Mouse (Mus musculus): ENCODE measurements around the gene Cenpp. TPM values are rescaled to one million over a fixed set of nuclear protein-coding genes. Genes with fewer than 3 reads are reported as not detected.

Gene Cenpp
- polyA plus RNA-seq, 1 experiment from 2014 or later, result 33.2 TPM

- Histone ChIP-seq H3K9ac (ENCODE audit: low read length) (no peak overlapping the region), H3K9me3 (ENCODE audit: control insufficient read depth, low read length) (no peaks in the 10 kb centered on the region), H3K27ac (ENCODE audit: low read length) (no peak overlapping the region), H3K27me3 (ENCODE audit: control insufficient read depth, insufficient read depth, low read depth, low read length) (no peaks in the 10 kb centered on the region), H3K4me1 (replicated peaks; ENCODE audit: control insufficient read depth, insufficient read depth, low read length) (no peaks in the 10 kb centered on the region; the same call in 1 of the 2 replicates), H3K36me3 (ENCODE audit: control insufficient read depth, insufficient read depth, low read length) (no peaks in the 10 kb centered on the region), H3K4me2 (ENCODE audit: low read depth, low read length) (no peak overlapping the region), H3K4me3 (ENCODE audit: low read length) (no peak overlapping the region)
- WGBS, result 24% methylated on average over 2 of the region's 2 CpGs
- ATAC-seq (ENCODE audit: low read depth), result peak; percentile 51; the same call in 1 of the 2 replicates
Observed at GRCm38 (mm10) chr13:49518761-49519160, 133.8 kb downstream of the Cenpp start.

- H3K9me3 ChIP-seq (ENCODE audit: control insufficient read depth, low read length), result no peaks in the 10 kb centered on the region
Observed at GRCm38 (mm10) chr13:49507176-49507575, 145.4 kb downstream of the Cenpp start.

GRCm38 (mm10) chr13:49505776-49506175 lies 146.8 kb downstream of the Cenpp start:
- Histone ChIP-seq H3K4me1 (replicated peaks; ENCODE audit: control insufficient read depth, insufficient read depth, low read length) (no peaks in the 10 kb centered on the region), H3K36me3 (ENCODE audit: control insufficient read depth, insufficient read depth, low read length) (no peaks in the 10 kb centered on the region), H3K4me2 (ENCODE audit: low read depth, low read length) (no peak overlapping the region), H3K27me3 (ENCODE audit: control insufficient read depth, insufficient read depth, low read depth, low read length) (no peaks in the 10 kb centered on the region), H3K4me3 (ENCODE audit: low read length) (no peak overlapping the region), H3K9ac (ENCODE audit: low read length) (no peak overlapping the region), H3K9me3 (ENCODE audit: control insufficient read depth, low read length) (no peaks in the 10 kb centered on the region), H3K27ac (ENCODE audit: low read length) (no peak overlapping the region)
- WGBS, result 68% methylated on average over 4 of the region's 4 CpGs
- ATAC-seq (ENCODE audit: low read depth), result no peak

More at GRCm38 (mm10) chr13:49507176-49507575, 145.4 kb downstream of the Cenpp start:
- no peak for ATAC-seq (ENCODE audit: low read depth)
- Histone ChIP-seq H3K27me3 (ENCODE audit: control insufficient read depth, insufficient read depth, low read depth, low read length) (no peaks in the 10 kb centered on the region), H3K27ac (ENCODE audit: low read length) (no peak overlapping the region; the same call in 1 of the 2 replicates), H3K4me2 (ENCODE audit: low read depth, low read length) (no peak overlapping the region), H3K36me3 (ENCODE audit: control insufficient read depth, insufficient read depth, low read length) (no peaks in the 10 kb centered on the region), H3K4me1 (replicated peaks; ENCODE audit: control insufficient read depth, insufficient read depth, low read length) (no peaks in the 10 kb centered on the region), H3K4me3 (ENCODE audit: low read length) (no peak overlapping the region), H3K9ac (ENCODE audit: low read length) (no peak overlapping the region)
- 34% methylated on average over 3 of the region's 3 CpGs for WGBS

- ATAC-seq (ENCODE audit: low read depth), result no peak
- no peak within 1 kb of the TSS for H3K27ac ChIP-seq (ENCODE audit: low read length)
- H3K9me3 ChIP-seq (ENCODE audit: control insufficient read depth, low read length), result no peaks in the 10 kb centered on the region
- no peaks in the 10 kb centered on the region for H3K36me3 ChIP-seq (ENCODE audit: control insufficient read depth, insufficient read depth, low read length)
- H3K9ac ChIP-seq (ENCODE audit: low read length), result no peak within 1 kb of the TSS
- WGBS, result 48% methylated on average over 4 of the region's 4 CpGs
- H3K4me3 ChIP-seq (ENCODE audit: low read length), result no peak within 1 kb of the TSS
- H3K27me3 ChIP-seq (ENCODE audit: control insufficient read depth, insufficient read depth, low read depth, low read length), result no peaks in the 10 kb centered on the region
- H3K4me1 ChIP-seq (replicated peaks; ENCODE audit: control insufficient read depth, insufficient read depth, low read length), result no peaks in the 10 kb centered on the region
- H3K4me2 ChIP-seq (ENCODE audit: low read depth, low read length), result 0 out of 2 replicates have a peak within 1 kb of the TSS, but pooled peaks have one; percentile 2
Observed at GRCm38 (mm10) chr13:49504510-49504909, 148.1 kb downstream of the Cenpp start, which contains the start of gene Ecm2. Gene Ecm2 (plus strand): TSS chr13:49504810.

- no peaks in the 10 kb centered on the region for H3K36me3 ChIP-seq (ENCODE audit: control insufficient read depth, insufficient read depth, low read length)
- H3K4me2 ChIP-seq (ENCODE audit: low read depth, low read length), result no peak within 1 kb of the TSS
- WGBS, result 59% methylated on average over 6 of the region's 6 CpGs
- H3K9ac ChIP-seq (ENCODE audit: low read length), result no peak within 1 kb of the TSS
- no peak for ATAC-seq (ENCODE audit: low read depth)
- no peaks in the 10 kb centered on the region for H3K9me3 ChIP-seq (ENCODE audit: control insufficient read depth, low read length)
- H3K4me1 ChIP-seq (replicated peaks; ENCODE audit: control insufficient read depth, insufficient read depth, low read length), result no peaks in the 10 kb centered on the region
- H3K27ac ChIP-seq (ENCODE audit: low read length), result peak within 1 kb of the TSS; percentile 29; the same call in 1 of the 2 replicates
- no peak within 1 kb of the TSS for H3K4me3 ChIP-seq (ENCODE audit: low read length)
- H3K27me3 ChIP-seq (ENCODE audit: control insufficient read depth, insufficient read depth, low read depth, low read length), result no peaks in the 10 kb centered on the region
Observed at GRCm38 (mm10) chr13:49492376-49493368, 159.9 kb downstream of the Cenpp start, which contains the start of gene Tes3-ps. Gene Tes3-ps (plus strand): TSS chr13:49493318.

- no peak overlapping the region for H3K9ac ChIP-seq (ENCODE audit: low read length)
- no peak overlapping the region for H3K4me3 ChIP-seq (ENCODE audit: low read length)
- whole genome bisulfite sequencing, result 64% methylated on average over 5 of the region's 5 CpGs
- H3K4me2 ChIP-seq (ENCODE audit: low read depth, low read length), result no peak overlapping the region
- H3K27me3 ChIP-seq (ENCODE audit: control insufficient read depth, insufficient read depth, low read depth, low read length), result no peaks in the 10 kb centered on the region
- H3K9me3 ChIP-seq (ENCODE audit: control insufficient read depth, low read length), result no peaks in the 10 kb centered on the region
- H3K4me1 ChIP-seq (replicated peaks; ENCODE audit: control insufficient read depth, insufficient read depth, low read length), result peaks cover 8% of the 10 kb centered on the region
- ATAC-seq (ENCODE audit: low read depth), result peak; percentile 67
- no peaks in the 10 kb centered on the region for H3K36me3 ChIP-seq (ENCODE audit: control insufficient read depth, insufficient read depth, low read length)
- peak overlapping the region; percentile 59 for H3K27ac ChIP-seq (ENCODE audit: low read length)
Observed at GRCm38 (mm10) chr13:49485388-49485787, 167.2 kb downstream of the Cenpp start.

GRCm38 (mm10) chr13:49480551-49480950 lies 172.0 kb downstream of the Cenpp start:
- H3K27me3 ChIP-seq (ENCODE audit: control insufficient read depth, insufficient read depth, low read depth, low read length), result no peaks in the 10 kb centered on the region
- no peaks in the 10 kb centered on the region for H3K9me3 ChIP-seq (ENCODE audit: control insufficient read depth, low read length)
- peak; percentile 65 for ATAC-seq (ENCODE audit: low read depth)
- H3K4me2 ChIP-seq (ENCODE audit: low read depth, low read length), result no peak overlapping the region
- H3K36me3 ChIP-seq (ENCODE audit: control insufficient read depth, insufficient read depth, low read length), result no peaks in the 10 kb centered on the region
- H3K9ac ChIP-seq (ENCODE audit: low read length), result peak overlapping the region; percentile 39; the same call in 1 of the 2 replicates
- H3K4me3 ChIP-seq (ENCODE audit: low read length), result no peak overlapping the region
- H3K27ac ChIP-seq (ENCODE audit: low read length), result peak overlapping the region; percentile 96
- H3K4me1 ChIP-seq (replicated peaks; ENCODE audit: control insufficient read depth, insufficient read depth, low read length), result peaks cover 18% of the 10 kb centered on the region
- 52% methylated on average over 5 of the region's 5 CpGs for WGBS

- peaks cover 16% of the 10 kb centered on the region for H3K4me1 ChIP-seq (replicated peaks; ENCODE audit: control insufficient read depth, insufficient read depth, low read length)
- H3K4me3 ChIP-seq (ENCODE audit: low read length), result no peak overlapping the region
- no peaks in the 10 kb centered on the region for H3K27me3 ChIP-seq (ENCODE audit: control insufficient read depth, insufficient read depth, low read depth, low read length)
- H3K27ac ChIP-seq (ENCODE audit: low read length), result peak overlapping the region; percentile 96; the same call in 1 of the 2 replicates
- no peaks in the 10 kb centered on the region for H3K9me3 ChIP-seq (ENCODE audit: control insufficient read depth, low read length)
- no peaks in the 10 kb centered on the region for H3K36me3 ChIP-seq (ENCODE audit: control insufficient read depth, insufficient read depth, low read length)
- no peak overlapping the region for H3K4me2 ChIP-seq (ENCODE audit: low read depth, low read length)
- peak; percentile 99 for ATAC-seq (ENCODE audit: low read depth)
- WGBS, result 33% methylated on average over 2 of the region's 2 CpGs
- no peak overlapping the region for H3K9ac ChIP-seq (ENCODE audit: low read length)
Observed at GRCm38 (mm10) chr13:49480057-49480456, 172.5 kb downstream of the Cenpp start.

GRCm38 (mm10) chr13:49479399-49479798 lies 173.2 kb downstream of the Cenpp start:
- H3K4me3 ChIP-seq (ENCODE audit: low read length), result no peak overlapping the region
- H3K4me1 ChIP-seq (replicated peaks; ENCODE audit: control insufficient read depth, insufficient read depth, low read length), result peaks cover 16% of the 10 kb centered on the region
- WGBS, result 55% methylated on average over 4 of the region's 4 CpGs
- no peak overlapping the region for H3K4me2 ChIP-seq (ENCODE audit: low read depth, low read length)
- no peak for ATAC-seq (ENCODE audit: low read depth)
- no peaks in the 10 kb centered on the region for H3K36me3 ChIP-seq (ENCODE audit: control insufficient read depth, insufficient read depth, low read length)
- no peaks in the 10 kb centered on the region for H3K9me3 ChIP-seq (ENCODE audit: control insufficient read depth, low read length)
- peak overlapping the region; percentile 92 for H3K27ac ChIP-seq (ENCODE audit: low read length)
- H3K27me3 ChIP-seq (ENCODE audit: control insufficient read depth, insufficient read depth, low read depth, low read length), result no peaks in the 10 kb centered on the region
- no peak overlapping the region for H3K9ac ChIP-seq (ENCODE audit: low read length)
